Mouse (Mus musculus) lung, postnatal 4 days (tissue): Measurements from ENCODE around the gene Alpl.

Experiments used
- DNase-seq, 2 experiments: peaks; one replicate each; pipeline ENCODE4 v3.0.0; 2021

The Alpl gene

DNA sequence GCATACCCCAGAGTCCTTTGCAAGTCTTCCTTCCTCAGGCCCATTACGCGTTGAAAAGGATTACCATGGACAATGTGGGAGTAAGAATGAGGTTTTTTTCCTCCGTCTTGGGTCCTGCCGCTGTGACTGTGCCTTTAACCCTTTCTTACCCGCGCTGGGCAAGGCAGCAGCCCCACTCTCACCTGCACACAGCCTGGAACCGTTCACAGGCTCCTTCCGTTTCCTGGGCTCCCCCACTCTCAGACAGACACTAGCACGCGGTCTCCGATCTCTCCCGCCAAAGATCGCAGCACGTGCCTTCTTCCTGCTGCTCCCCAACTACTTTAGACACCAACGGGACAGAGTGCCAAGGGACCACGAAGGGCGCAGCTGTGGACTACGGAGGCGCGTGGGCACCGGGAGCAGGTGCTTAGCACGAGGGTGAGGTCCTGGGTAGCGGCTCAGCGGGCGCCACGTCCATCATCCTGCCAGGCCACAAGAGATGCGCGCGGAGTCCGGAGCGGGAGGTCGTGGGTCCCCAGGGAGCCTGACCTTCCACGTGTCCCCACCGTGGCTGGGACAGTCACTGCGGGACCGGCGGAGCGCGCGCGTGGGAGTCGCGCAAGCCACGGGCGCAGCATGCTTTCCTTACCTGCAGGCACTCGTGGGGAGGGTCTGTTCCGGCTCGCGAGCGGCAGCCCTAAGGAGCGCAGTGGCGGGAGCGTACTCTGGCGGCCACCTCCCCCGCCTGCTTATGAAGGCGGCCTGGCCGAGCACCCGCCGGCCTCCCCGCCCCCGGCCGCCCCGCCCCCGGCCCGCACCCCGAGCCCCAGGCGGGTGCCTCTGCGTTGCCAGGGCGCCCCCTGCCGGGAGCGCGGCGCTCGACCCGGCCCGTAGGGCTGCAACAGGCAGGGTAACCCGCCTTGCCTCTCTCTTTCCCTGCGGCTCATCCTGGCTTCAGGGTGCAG is at the start of gene Alpl:
Gene Alpl (minus strand): TSS at position 774 of the 947 bp plus-strand sequence.
- peak; percentile 74 to 78 for DNase-seq

DNA sequence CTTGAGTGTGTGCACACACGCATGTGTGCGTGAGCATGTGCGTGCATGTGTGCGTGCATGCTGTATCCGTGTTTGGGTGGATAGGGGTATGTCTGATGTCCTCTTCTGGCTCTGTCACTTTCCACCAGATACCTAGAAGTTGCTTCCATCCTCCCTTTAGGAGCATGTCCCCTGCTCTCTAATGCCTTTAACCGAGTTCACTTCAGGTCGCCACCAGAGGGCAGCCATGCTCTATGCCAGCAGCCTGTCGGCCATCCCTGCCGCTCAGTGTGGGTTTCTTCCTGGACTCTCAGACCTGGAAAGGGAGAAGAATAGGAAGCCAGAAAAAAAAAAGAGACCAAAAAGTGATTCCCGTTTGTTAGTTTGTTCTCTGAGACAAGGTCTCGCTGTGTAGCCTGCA is 48.5 kb upstream of the Alpl start:
- peak; percentile 73 to 82 for DNase-seq

DNA sequence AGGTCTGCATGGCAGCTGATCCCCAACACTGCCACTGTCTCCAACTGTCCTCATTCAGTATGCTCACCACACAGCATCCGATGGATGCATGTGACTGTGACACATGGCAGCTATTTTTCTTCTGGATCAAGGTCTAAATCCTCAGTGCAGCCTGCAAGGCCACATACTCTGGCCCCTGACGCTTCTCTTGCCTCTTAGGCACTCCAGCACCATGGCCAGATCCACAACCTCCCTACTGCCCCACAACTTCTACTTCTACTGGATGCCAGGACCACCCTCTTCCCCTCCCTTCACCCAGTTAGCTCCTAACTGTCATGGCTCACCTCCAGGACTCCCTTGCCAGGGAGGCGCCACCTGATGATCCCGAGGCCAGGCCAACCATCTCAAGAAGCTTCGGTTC is 43.3 kb upstream of the Alpl start:
- DNase-seq: no peak

DNA sequence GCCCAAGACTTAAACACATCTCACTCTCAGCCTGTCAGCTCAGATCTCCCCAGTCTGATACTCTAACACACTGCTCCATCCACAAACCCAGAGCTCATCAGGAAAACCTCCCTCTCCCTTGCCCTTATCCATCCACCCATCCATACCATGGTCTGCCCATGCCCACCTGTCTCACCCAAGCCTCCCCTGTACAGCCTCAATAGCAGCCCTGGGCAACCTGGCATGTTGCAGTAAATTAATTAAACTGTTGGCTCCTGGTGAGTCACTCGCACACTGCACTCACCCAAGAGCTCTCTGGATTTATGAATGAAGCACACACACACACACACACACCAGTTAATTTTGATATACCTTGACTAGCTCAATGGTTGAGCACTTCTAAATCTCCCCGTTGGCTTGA is 42.6 kb upstream of the Alpl start:
- no peak for DNase-seq

GRCm38 (mm10) chr4:137837792-137838191 is 41.6 kb upstream of the Alpl start:
- DNase-seq: no peak

DNA sequence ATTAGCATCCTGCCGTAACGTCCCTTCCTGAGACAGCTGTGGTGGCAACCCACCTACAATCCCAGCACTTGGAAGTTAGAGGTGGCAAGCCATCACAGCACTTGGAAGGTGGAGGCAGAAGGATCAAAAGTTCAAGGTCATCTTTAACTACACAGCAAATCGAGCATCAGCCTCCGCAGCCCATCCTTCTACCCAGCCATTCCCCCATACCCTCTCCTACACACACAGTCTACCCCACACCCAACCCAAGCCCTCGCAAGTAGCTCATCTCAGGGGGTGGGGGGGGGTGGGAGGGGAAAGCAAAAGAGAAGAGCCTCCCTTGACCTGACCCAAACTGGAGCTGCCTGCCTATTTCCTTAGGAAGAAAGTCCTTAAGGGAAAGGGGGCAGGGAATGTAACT is 40.6 kb upstream of the Alpl start:
- no peak for DNase-seq

GRCm38 (mm10) chr4:137835624-137836337 is 39.6 kb upstream of the Alpl start:
- DNase-seq: peak; percentile 69 to 84

DNA sequence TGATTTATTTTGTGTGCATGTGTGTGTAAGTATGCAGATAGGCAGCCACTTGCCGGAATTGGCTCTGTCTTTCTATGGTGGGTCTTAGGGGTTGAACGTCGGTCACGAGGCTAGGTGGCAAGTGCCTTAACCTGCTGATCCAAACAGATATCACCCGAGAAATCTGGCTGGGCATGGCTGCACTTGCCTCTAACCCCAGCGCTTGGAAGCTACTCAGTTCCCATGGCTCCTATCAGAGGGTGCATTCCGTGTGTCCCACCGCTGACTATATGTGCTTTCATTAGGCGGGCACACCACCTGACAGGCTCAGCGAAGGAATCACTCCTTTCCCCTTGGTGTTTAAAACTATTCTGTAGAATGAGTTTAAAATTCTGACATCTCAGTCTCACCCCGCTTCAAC is 35.4 kb upstream of the Alpl start:
- DNase-seq: no peak

DNA sequence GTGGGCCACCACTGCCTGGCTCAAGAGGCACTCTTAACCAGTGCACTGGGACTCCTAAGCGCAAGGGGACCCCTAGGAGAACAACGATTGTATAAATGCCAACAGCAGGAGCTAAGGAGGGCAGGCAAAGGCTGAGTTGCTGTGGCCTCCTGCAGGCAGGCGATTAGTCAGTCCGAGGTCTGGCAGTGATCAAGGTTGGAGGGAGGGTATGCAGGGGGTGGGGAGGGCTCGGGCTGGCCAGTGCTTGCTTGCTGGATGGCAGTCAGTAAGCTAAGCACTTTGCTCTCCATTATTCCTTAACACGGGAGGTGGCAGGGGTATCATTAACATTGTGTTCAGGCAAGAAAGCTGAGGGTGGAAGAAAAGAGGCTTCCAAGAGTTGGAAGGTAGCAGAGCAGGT is 34.2 kb upstream of the Alpl start:
- no peak for DNase-seq

- DNase-seq: no peak
Measured at GRCm38 (mm10) chr4:137824881-137825280, 28.7 kb upstream of the Alpl start.

DNA sequence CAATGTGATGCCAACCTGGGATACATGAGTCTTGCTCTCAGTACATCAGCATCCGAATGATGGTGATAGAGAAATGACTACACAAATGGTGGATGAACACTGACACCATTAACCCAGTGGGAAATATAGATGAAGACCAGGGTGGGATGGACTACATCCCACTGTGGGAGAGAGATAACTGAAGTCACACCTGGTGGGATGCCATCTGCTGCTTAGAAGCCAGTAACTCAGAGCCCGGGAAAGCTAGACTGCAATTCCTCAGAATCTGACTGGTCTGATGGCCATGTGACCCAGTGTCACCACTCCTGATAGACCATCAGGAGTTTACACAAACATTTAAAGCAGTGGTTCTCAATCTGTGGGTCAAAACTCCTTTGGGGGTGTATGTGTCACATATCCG is 27.4 kb upstream of the Alpl start:
- DNase-seq: no peak

GRCm38 (mm10) chr4:137822537-137822936 is 26.4 kb upstream of the Alpl start:
- no peak for DNase-seq

DNA sequence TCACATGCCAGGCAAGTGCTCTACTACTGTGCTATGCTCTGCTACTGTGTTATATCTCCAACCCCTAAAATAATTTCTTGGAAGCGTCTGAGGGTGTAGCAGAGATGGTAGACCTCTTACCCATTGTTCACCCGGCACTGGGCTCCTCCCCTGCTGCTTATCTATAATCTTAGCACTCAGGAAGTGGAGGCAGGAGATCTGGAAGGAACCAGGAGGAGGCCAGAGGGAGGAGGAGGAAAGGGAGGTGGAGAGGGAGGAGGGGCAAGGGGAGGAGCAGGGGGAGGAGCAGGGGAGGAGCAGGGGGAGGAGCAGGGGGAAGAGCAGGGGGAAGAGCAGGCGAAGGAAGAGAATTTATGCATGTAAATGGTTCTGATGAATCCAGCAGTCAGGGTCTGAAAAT is 24.5 kb upstream of the Alpl start:
- peak; percentile 20 to 37 for DNase-seq

DNA sequence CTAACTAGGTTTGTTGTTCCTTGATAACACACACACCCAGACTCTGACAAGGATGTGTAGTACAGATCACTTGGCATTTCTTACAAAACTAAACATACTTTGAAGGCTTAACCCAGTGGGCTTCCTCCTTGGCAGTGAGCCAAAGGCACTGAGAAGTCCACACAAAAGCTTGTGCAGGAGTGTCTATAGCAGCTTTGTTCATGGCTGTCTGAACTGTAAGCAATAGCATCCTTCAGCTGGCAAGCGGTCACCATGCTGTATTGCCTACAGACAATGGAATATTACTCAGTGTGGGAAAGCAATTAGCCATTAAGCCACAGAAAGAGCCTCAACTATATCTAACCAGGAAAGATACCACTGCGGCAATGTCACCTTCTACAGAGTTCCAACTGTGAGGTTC is 23.3 kb upstream of the Alpl start:
- peak; percentile 54 to 68 for DNase-seq

GRCm38 (mm10) chr4:137818341-137818740 is 22.2 kb upstream of the Alpl start:
- DNase-seq: no peak

- no peak for DNase-seq
Measured at GRCm38 (mm10) chr4:137816216-137816615, 20.0 kb upstream of the Alpl start.

DNA sequence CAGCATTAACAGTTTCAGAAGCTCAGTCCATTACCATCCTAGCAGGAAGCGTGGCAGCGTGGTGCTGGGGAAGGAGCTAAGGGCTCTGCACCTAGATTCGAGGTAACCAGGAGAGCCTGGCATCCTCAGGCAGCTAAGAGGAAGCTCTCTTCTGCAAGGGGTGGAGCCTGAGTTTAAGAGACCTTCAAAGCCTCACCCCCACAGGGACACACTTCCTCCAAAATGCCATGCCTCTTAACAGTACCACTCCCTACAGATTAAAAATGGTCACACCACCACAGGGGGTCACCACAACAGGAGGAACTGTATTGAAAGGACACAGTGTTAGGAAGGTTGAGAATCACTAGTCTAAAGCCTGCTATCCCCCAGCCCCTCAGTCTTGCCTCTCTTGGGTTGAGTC is 19.3 kb upstream of the Alpl start:
- no peak for DNase-seq

GRCm38 (mm10) chr4:137814140-137814539 is 18.0 kb upstream of the Alpl start:
- DNase-seq: no peak

DNA sequence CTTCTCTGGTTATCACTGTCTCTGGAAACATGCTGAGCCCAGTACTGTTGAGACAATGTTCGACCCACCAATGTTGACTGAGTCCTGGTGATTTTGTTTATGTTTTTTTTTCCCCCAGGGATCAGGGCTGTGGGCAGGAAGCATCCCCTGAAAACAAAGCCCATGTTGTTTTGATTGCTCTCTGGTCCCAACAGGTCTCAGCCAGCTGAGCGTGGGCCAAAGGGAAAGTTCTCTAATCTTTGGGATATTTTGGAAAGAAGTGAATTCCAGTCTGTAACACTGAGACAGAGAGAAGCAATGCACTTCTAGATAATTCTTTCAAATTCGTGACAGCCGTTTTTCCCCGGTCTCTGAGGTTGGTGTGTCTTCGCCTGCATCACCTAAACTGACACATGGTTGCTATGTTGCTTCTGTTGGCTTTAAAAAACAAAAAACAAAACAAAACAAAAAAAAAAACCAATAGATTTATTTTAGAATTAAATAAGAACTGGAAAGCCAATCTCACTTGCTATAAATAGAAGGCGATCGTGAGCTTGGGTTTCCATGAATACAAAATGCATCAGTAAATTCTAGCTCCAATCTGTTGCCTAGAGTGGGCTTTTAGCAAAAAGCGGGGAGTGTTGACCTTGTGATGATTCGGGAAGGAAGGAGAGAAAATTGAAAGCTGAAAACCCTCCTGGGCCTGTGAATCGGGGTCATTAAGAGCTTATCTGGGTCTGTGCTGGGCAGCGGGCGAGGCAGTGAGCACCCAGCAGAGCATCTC is 16.9 kb upstream of the Alpl start:
- DNase-seq: no peak

DNA sequence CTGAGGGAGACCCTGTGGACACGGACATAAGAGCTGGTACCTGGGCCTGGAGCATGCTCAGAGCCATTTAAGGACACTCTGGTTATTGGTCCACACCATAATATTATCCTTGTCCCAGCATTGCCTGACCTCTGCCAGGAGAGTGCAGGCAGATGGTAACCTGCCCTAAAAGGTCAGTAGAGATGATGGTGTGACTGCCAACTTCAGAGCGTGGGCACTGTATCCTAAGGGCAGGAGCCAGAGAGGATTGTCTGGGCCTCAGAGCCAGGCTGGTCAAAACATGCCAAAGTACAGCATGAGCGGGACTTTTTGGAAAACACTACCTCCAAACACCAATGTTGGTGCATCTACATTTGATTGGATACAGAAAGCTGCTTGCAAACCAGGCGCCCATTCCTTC is 13.8 kb upstream of the Alpl start:
- no peak for DNase-seq

DNA sequence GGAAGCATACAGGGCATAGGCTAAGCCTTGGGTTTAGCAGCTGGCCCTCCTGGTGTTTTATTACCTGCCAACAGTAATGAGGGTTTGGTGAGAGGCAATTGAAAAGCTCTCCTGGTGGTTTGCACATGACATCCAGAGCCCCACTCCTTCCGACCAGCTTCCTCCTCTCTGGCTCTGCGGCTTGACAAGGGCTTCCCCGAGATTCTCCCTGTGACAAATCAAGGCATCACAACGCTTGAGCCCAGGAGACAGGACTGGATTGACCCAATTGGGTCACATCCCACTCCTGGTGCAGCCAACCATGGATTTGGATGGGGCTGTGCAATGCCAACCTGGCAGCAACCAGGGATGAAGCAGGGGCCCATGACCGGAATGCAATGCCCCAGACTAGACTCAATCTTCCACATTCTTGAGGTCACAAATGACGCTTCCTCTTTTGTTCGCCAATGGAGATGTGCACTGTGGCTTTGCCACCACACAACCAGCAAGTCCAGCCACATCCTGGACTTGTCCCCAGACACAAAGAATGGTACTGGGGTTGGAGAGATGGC is 11.2 kb upstream of the Alpl start:
- DNase-seq: no peak

DNA sequence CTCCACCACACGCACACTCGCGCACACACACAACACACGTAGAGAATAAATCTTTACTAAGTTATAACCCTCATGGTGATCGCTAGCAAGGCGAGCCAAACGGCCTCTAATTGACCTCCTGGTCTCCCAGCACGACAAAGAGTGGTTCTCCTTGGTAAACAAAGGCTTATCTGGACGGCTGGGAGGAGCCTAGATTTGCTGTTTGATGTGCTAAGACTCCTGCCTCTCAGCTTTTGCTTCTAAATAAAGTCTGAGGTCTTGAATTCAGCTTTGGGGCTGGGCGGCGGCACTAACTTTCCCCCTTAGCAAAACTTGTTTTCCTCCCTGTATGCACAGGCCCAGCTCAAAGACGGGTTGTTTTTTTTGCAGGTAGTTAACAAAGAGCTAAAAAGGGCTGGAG is 5.0 kb upstream of the Alpl start:
- no peak for DNase-seq

GRCm38 (mm10) chr4:137800324-137800723 is 4.1 kb upstream of the Alpl start:
- DNase-seq: no peak
